Mouse (Mus musculus): ENCODE measurements around the gene Hpf1. TPM values are rescaled to one million over a fixed set of nuclear protein-coding genes. Genes with fewer than 3 reads are reported as not detected.
A peak's percentile ranks its signal among the peaks of the same experiment; 100 is the strongest.

Gene Hpf1
- total RNA-seq (2014; fragmentation: Nextera tagmentation): 90.4 and 110 TPM in 2 replicates
- 122 and 131 TPM in 2 replicates for total RNA-seq (2017)

GRCm38 (mm10) chr8:60889843-60890519 lies at the start of gene Hpf1:
Hpf1 (plus strand) TSS chr8:60890418.
- ATAC-seq (replicated peaks; ENCODE audit: poor library complexity, severe bottlenecking): peak; percentile 98

- ATAC-seq (replicated peaks; ENCODE audit: poor library complexity, severe bottlenecking): no peak
These were observed 47.8 kb upstream of the Hpf1 start for GRCm38 (mm10) chr8:60842388-60842787.

- ATAC-seq (replicated peaks; ENCODE audit: poor library complexity, severe bottlenecking): no peak
These were observed 32.7 kb upstream of the Hpf1 start for GRCm38 (mm10) chr8:60857559-60857958.

- no peak for ATAC-seq (replicated peaks; ENCODE audit: poor library complexity, severe bottlenecking)
These were observed 32.1 kb upstream of the Hpf1 start for GRCm38 (mm10) chr8:60858091-60858490.

GRCm38 (mm10) chr8:60858911-60859476 lies 31.2 kb upstream of the Hpf1 start:
- ATAC-seq (replicated peaks; ENCODE audit: poor library complexity, severe bottlenecking): no peak

- peak; percentile 81 for ATAC-seq (replicated peaks; ENCODE audit: poor library complexity, severe bottlenecking)
These were observed 30.6 kb upstream of the Hpf1 start for GRCm38 (mm10) chr8:60859605-60860004.

- ATAC-seq (replicated peaks; ENCODE audit: poor library complexity, severe bottlenecking): no peak
These were observed 29.5 kb upstream of the Hpf1 start for GRCm38 (mm10) chr8:60860749-60861148.

- ATAC-seq (replicated peaks; ENCODE audit: poor library complexity, severe bottlenecking): peak; percentile 81
These were observed 28.4 kb upstream of the Hpf1 start for GRCm38 (mm10) chr8:60861783-60862182.

- no peak for ATAC-seq (replicated peaks; ENCODE audit: poor library complexity, severe bottlenecking)
These were observed 25.3 kb upstream of the Hpf1 start for GRCm38 (mm10) chr8:60864875-60865274.

- ATAC-seq (replicated peaks; ENCODE audit: poor library complexity, severe bottlenecking): peak; percentile 29; the same call in 1 of the 2 replicates
These were observed 24.6 kb upstream of the Hpf1 start for GRCm38 (mm10) chr8:60865504-60866114.

- ATAC-seq (replicated peaks; ENCODE audit: poor library complexity, severe bottlenecking): peak; percentile 55
These were observed 22.6 kb upstream of the Hpf1 start for GRCm38 (mm10) chr8:60867468-60868115.

- no peak for ATAC-seq (replicated peaks; ENCODE audit: poor library complexity, severe bottlenecking)
These were observed 21.8 kb upstream of the Hpf1 start for GRCm38 (mm10) chr8:60868236-60868965.

GRCm38 (mm10) chr8:60869761-60870160 lies 20.5 kb upstream of the Hpf1 start:
- no peak for ATAC-seq (replicated peaks; ENCODE audit: poor library complexity, severe bottlenecking)

- peak; percentile 87 for ATAC-seq (replicated peaks; ENCODE audit: poor library complexity, severe bottlenecking)
These were observed 19.7 kb upstream of the Hpf1 start for GRCm38 (mm10) chr8:60870231-60871193.

GRCm38 (mm10) chr8:60878617-60879016 lies 11.6 kb upstream of the Hpf1 start:
- ATAC-seq (replicated peaks; ENCODE audit: poor library complexity, severe bottlenecking): no peak

- peak; percentile 99 for ATAC-seq (replicated peaks; ENCODE audit: poor library complexity, severe bottlenecking)
These were observed 6.6 kb upstream of the Hpf1 start for GRCm38 (mm10) chr8:60883419-60884137.

GRCm38 (mm10) chr8:60886736-60887135 lies 3.5 kb upstream of the Hpf1 start:
- ATAC-seq (replicated peaks; ENCODE audit: poor library complexity, severe bottlenecking): no peak

GRCm38 (mm10) chr8:60889131-60889842 lies 931 bp upstream of the Hpf1 start:
- ATAC-seq (replicated peaks; ENCODE audit: poor library complexity, severe bottlenecking): no peak
